Mouse (Mus musculus): ENCODE data around the gene Pdk1. TPM values are rescaled to one million over a fixed set of nuclear protein-coding genes. Genes with fewer than 3 reads are reported as not detected.
A peak's percentile ranks its signal among the peaks of the same experiment; 100 is the strongest.
"Not testable (repeated sequence)": the region's sequence is repeated elsewhere in the genome, so short reads cannot be mapped to it uniquely, and the experiment has no call there.

The Pdk1 gene
- total RNA-seq, 2 experiments from 2014 or later = 52.2 to 85.3 TPM

DNA sequence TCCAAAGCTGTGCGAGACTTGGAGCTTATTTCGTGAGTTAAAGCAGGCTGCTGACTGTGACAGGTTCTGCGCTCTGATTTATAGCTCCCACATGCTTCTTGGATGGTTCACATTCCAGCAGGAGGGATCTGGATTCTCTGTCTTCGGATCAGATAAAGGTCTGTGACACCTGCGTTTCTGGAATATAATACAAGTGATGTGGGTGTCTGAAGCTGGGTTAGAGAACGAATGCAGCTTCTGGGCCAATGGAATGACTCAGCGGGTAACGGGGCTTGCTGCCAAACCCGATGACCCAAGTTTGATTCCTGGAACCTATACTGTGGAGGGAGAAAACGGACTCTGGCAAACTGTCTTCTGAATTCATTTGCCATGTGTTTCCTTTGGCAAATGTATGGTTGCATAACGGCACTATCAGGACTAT, 46.2 kb downstream of the Pdk1 start:
- peak overlapping the region; percentile 40; the same call in 1 of the 2 replicates for H3K27ac ChIP-seq
- TF ChIP-seq CTCF (IDR thresholded peaks at IDR 0.05) = no peak
- intact Hi-C loops (cut with DNase I) = no loop called here
- H3K4me3 ChIP-seq = no peak overlapping the region
- peak; percentile 40 for DNase-seq

DNA sequence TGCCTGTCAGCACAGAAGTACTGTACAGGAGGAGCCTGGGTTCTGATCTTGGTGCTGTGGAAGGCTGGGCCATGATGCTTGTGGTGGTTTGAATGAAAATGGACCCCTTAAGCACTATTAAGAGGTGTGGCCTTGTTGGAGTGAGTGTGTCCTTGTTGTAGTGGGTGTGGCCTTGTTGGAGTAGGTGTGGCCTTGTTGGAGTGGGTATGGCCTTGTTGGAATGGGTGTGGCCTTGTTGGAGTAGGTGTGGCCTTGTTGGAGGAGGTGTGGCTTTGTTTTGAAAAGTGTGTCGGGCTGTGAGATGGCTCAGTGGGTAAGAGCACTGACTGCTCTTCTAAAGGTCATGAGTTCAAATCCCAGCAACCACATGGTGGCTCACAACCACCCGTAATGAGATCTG, 51.9 kb downstream of the Pdk1 start:
- intact Hi-C loops (cut with DNase I); DNase-seq; H3K4me3 ChIP-seq; H3K27ac ChIP-seq: not testable (repeated sequence)

DNA sequence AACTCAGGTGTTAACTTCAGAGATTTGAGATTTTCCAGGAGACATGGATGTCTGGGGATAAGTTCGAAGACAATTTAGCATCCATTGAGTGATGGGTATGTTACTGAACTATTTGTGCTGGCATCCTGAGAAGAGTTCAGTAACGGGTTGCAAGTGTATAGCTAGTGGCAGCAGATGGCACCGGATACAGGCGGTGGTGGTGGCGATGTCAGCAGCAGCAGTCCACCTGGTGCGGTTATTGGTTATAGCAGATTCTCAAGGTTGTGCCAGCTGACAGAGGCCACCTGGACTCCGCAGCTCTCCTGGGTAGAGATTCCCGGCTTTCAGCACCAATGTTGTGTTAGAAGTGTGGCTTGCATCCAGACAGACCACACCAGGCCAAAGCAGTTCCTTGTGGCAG, 61.0 kb downstream of the Pdk1 start:
- Histone ChIP-seq H3K27ac (no peak overlapping the region), H3K4me3 (no peak overlapping the region)
- TF ChIP-seq CTCF (IDR thresholded peaks at IDR 0.05) = no peak
- no peak for DNase-seq
- intact Hi-C loops (cut with DNase I) = no loop called here

DNA sequence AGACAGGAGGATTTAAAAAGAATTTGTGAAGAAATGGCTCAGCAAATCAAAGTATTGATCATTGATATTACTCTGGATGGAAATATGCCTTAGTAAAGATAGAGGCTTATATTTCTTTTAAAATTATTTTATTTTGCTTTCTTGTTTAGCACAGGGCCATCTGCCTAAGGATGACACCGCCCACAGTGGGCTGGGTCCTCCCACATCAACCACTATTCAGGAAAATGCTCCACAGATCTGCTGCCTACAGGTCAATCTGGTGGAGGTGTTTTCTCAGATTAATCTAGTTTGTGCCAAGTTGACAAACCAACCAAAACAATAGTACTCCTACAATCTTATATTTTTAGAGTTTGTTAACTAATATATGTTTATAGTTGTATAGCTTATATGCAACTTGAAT, 63.7 kb downstream of the Pdk1 start:
- intact Hi-C loops (cut with DNase I) = loop anchor here (5.0 kb wide), 1 partner anchor 34 kb away; no protein-coding TSS in a partner anchor
- no peak for TF ChIP-seq CTCF (IDR thresholded peaks at IDR 0.05)
- DNase-seq = no peak
- Histone ChIP-seq H3K27ac (peak overlapping the region; percentile 90), H3K4me3 (no peak overlapping the region)

- Histone ChIP-seq H3K4me3 (peak overlapping the region; percentile 58), H3K27ac (peak overlapping the region; percentile 90)
- no peak for DNase-seq
- TF ChIP-seq CTCF (IDR thresholded peaks at IDR 0.05) = no peak
- intact Hi-C loops (cut with DNase I) = loop anchor here (5.0 kb wide), 1 partner anchor 35 kb away; no protein-coding TSS in a partner anchor
Measured at GRCm38 (mm10) chr2:71937649-71938308, 64.8 kb downstream of the Pdk1 start.

- Histone ChIP-seq H3K27ac (peak overlapping the region; percentile 90), H3K4me3 (peak overlapping the region; percentile 58)
- intact Hi-C loops (cut with DNase I) = loop anchor here (5.0 kb wide), 1 partner anchor 37 kb away; no protein-coding TSS in a partner anchor
- peak; percentile 60 for DNase-seq
- no peak for TF ChIP-seq CTCF (IDR thresholded peaks at IDR 0.05)
Measured at GRCm38 (mm10) chr2:71938716-71939393, 65.8 kb downstream of the Pdk1 start.

GRCm38 (mm10) chr2:71941005-71941720, 68.1 kb downstream of the Pdk1 start:
- Histone ChIP-seq H3K4me3 (no peak overlapping the region), H3K27ac (no peak overlapping the region)
- no peak for TF ChIP-seq CTCF (IDR thresholded peaks at IDR 0.05)
- DNase-seq = no peak
- intact Hi-C loops (cut with DNase I) = no loop called here

- Histone ChIP-seq H3K27ac (no peak overlapping the region), H3K4me3 (no peak overlapping the region)
- no peak for TF ChIP-seq CTCF (IDR thresholded peaks at IDR 0.05)
- intact Hi-C loops (cut with DNase I) = no loop called here
- DNase-seq = no peak
Measured at GRCm38 (mm10) chr2:71941721-71942087, 68.7 kb downstream of the Pdk1 start.

DNA sequence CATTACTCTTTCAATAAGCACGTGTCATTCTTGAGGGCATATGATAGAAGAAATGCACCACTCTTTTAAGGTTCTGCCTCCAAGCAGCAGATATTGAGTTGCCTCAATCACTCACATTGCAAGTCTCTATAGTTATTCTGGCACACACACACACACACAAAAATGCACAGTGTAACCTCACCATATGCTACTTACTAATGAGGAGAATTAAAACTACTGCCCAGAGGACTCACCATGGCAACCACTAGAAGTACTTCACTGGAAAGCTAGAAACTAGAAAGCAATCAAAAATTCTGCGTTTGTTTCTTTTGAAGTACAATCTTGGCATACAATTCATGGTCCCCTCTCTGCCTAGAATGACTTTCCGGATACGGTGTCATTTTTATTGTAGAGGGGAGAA, 78.2 kb downstream of the Pdk1 start:
- DNase-seq = no peak
- TF ChIP-seq CTCF (IDR thresholded peaks at IDR 0.05) = no peak
- no peak overlapping the region for H3K4me3 ChIP-seq
- intact Hi-C loops (cut with DNase I) = no loop called here
- H3K27ac ChIP-seq = no peak overlapping the region

Other genes with a start within 250 kb of the Pdk1 start
- 10 to 100 TPM; 13.1 to 21.8 TPM for gene Itga6, start 127.6 kb upstream of the Pdk1 start, total RNA-seq (2021)
- gene Rapgef4, start 108.0 kb downstream of the Pdk1 start, total RNA-seq (2021) = 1 to 10 TPM; 1.8 to 3.2 TPM